Mouse (Mus musculus): ENCODE measurements at regions not wholly inside any gene's neighbourhood (a gene's known extent, or its start where the extent isn't known, plus 50 kb on each side); places are given as distances from the start of the nearest gene placed in this dataset.

MicroRNAs in the stretch of these regions (microRNA counts, 519-probe panel; counts per million panel counts)
- microRNA mmu-miR-101a: 97.1 counts per million, percentile 29 among the panel's probes with 10 or more counts
